Mouse (Mus musculus) Patski (cell line): ENCODE data around the gene Blnk. TPM values are rescaled to one million over a fixed set of nuclear protein-coding genes. Genes with fewer than 3 reads are reported as not detected.

Source experiments
- ATAC-seq: fragments of 100-300 bp; one replicate; pipeline ENCODE4 v1.8.0; 2021
- CTCF ChIA-PET: fragments of 350-600 bp; sonication (Branson Sonifier 250); formaldehyde crosslinking; loops from one replicate; lab custom pipeline; 2022; ENCODE audit warnings: inconsistent platforms; lab: Charles Lee
- POLR2A ChIA-PET: fragments of 350-600 bp; sonication (Branson Sonifier 250); formaldehyde crosslinking; loops from one replicate; lab custom pipeline; 2022; ENCODE audit warnings: antibody characterized with exemption, inconsistent platforms; lab: Charles Lee
- DNase-seq: peaks from one replicate; pipeline ENCODE4 v3.0.0-alpha.2; 2011; ENCODE audit warnings: low read depth, low spot score
- H3K27me3 ChIP-seq: fragments of 371-371 bp; one replicate; pipeline ENCODE4 v1.5.1; 2021
- CTCF ChIP-seq: fragments of 100-300 bp; IDR thresholded peaks from one replicate; pipeline ENCODE4 v1.5.1; 2021
- in situ Hi-C: fragments of 300-500 bp; cut with MboI; formaldehyde crosslinking; loops from 3 replicates; pipeline ENCODE4 v1.11.1; 2018; ENCODE audit warnings: low pct_unique_long_range_greater_than_20kb, mixed read lengths
- polyA plus RNA-seq: library from polyadenylated mRNA; unstranded; gene quantifications from one replicate; pipeline ENCODE4 v1.2.3, GENCODE M21; 2021

The Blnk gene
- polyA plus RNA-seq, 1 experiment from 2014 or later = 78.4 TPM

DNA sequence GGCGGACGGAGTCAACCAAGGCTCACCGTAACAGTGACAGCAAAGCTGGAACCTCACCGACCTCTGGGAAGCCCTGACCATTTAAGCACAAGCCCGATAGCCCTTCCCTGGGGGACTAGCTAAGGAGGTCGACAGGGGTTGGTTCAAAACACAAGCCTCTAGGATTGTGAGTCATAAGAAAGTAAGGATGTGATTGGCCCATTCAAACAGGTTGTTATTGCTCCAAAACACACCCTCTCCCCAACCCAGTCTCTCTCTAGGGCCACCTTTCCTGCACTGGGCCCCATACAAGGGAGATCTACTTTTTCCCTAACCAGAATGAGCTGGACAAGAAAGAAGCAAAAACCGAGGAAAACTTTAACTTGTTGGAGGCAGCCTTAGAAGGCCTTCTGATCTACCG lies 59.0 kb downstream of the Blnk start:
- CTCF ChIA-PET = no interaction called here
- no peak for TF ChIP-seq CTCF
- no peak for DNase-seq
- no peak for ATAC-seq
- in situ Hi-C loops = no loop called here
- POLR2A ChIA-PET = no interaction called here
- H3K27me3 ChIP-seq = no peaks in the 10 kb centered on the region

DNA sequence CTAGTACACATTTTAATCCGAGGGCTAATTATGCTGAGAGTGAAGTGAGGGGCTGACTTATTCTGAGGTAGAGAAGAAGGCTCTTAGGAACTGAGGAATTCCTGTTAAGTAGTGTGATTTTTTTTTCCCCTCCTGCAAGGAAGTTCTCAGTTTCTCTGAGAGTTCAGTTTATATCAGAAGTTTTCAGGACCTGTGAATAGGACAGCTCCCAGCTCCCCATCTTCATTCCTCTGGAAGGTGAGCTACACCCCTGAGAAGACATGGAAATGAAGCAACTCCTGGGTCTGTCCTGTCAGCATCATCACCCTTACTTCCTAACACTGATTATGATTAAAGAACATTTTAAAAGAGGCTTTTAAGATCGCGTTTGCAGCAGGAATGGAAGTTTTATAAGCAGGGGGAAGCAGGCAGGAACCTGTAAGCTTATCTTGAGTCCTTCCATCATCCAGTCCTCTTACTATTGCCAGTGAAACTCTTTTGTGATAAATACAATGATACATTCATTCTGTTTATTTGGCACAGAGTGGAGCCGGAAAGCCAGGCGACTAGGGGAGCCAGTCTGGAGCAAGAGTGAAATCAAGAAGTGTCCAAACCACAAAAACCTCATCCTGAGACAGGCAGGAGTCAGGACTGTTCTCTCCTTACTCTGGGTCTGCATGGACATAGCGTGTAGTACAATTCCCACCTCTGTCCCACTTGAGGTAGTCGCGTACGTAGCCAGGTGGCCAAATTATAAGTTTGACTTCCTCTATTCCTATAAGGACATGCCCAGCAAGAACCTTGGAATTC lies 62.6 kb downstream of the Blnk start:
- in situ Hi-C loops = no loop called here
- ChIA-PET CTCF (no interaction called here), POLR2A (no interaction called here)
- DNase-seq (no peak), ATAC-seq (no peak)
- TF ChIP-seq CTCF = no peak
- no peaks in the 10 kb centered on the region for H3K27me3 ChIP-seq

DNA sequence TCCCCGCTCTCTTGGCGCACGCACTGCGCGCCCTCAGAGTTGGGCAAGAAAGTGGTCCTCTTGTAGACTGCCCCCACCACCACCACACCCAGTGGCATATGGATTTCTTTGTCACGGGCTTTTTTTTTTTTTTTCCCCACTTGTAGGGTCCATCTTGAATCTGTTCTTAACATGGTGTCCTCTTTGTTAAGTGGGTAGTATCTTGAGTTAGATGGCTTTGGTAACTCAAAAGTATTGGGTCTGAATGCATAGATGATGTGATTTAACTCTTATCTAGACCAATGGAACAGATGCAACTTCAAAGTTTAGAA lies 99.0 kb downstream of the Blnk start:
- ATAC-seq (no peak), DNase-seq (peak; percentile 15)
- POLR2A ChIA-PET = no interaction called here
- no peak for TF ChIP-seq CTCF
- H3K27me3 ChIP-seq = peaks cover 75% of the 10 kb centered on the region
- in situ Hi-C loops = no loop called here
- CTCF ChIA-PET = no interaction called here

DNA sequence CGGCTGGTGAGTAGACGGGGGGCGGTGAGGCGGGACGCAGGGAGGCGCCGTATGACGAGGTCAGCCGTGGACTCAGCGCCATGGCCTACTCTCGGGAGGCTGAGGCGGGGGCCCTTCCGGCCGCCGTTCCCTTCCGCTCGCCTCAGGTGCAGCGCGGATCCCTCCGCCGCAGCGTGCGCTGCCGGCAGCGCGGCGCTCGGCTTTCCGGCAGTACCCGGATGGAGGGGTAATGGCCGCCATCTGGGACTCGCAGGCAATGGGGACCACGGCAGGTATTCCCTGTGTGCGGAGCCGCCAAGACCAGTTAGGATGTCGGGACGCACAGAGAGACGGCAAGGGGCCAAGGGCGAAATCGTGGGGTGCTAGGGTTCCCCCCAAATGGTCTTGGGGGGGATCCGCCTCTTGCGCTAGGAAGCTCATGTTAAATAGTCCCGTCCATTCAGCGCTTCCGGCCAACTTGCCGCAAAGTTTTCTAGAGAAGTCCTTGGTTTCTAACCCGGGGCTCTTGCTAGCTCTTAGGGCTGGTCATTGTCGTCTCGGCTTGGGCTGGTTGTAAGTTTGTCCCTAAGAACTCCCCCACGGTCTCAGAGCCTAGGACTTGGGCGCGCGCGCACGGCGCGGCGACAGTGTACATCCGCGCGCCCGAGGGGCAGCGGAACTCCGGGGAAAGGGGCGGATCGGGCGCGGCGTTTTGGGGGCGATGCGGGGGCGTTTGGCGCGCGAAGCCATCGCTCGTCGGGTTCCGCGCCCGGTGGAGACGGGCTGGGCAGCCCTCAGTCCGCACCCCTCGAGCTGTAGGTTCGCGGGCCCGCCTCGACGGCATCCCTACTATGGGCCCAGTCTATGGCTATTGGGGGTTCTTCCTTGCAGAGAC lies 99.6 kb downstream of the Blnk start, which contains the start of gene Zfp518a:
Zfp518a (plus strand) TSS at position 187 of the 874 bp plus-strand sequence.
- POLR2A ChIA-PET = no interaction called here

DNA sequence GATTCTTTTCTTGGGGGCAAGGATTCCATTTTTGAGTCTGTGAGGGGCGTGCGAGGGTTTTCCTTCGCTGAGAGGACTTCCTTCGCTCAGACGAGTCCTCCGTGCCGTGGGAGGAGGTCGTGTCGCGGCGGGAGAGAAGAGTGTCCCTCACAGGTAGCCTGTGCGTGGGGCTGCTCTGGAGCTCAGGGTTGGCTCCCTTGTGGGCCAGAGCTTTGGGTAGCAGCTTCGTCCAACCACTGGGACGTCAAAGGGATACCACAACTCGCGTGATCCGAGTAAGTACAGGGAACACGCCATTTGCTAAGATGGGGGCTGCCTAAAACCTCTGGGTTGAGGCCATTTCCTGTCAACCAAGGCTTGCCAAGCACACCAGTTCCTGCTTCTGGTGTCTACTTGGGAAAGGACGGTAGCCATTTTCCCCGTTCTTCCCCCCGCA lies 100.2 kb downstream of the Blnk start:
- H3K27me3 ChIP-seq = peaks cover 84% of the 10 kb centered on the region
- TF ChIP-seq CTCF = no peak
- DNase-seq (no peak), ATAC-seq (no peak)
- ChIA-PET POLR2A (no interaction called here), CTCF (no interaction called here)
- in situ Hi-C loops = no loop called here

More for the DNA sequence above, 99.6 kb downstream of the Blnk start, which contains the start of gene Zfp518a:
- in situ Hi-C loops = no loop called here
- peak; percentile 87 for DNase-seq
- TF ChIP-seq CTCF = no peak
- CTCF ChIA-PET = no interaction called here
- peaks cover 81% of the 10 kb centered on the region for H3K27me3 ChIP-seq
- peak; percentile 80 for ATAC-seq

DNA sequence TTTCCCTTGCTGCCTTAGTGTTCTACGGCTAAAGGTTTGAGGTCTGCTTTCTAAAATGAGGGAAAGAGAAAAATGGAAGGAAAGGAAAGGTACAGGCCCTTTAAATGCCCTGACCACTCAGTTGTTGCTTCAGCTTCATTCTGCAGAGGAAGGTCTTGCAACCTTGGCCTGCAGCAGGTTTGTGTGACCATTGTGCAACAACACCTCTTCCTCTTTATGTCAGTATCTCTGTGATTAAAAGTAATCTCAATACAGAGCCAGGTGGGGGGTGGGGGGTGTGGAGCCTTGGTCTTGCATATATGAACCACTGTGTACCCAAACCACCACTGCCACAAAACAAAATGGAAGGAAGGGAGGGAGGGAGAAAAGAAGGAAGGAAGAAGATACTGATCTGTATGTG lies 105.4 kb downstream of the Blnk start:
- POLR2A ChIA-PET = no interaction called here
- TF ChIP-seq CTCF = no peak

DNA sequence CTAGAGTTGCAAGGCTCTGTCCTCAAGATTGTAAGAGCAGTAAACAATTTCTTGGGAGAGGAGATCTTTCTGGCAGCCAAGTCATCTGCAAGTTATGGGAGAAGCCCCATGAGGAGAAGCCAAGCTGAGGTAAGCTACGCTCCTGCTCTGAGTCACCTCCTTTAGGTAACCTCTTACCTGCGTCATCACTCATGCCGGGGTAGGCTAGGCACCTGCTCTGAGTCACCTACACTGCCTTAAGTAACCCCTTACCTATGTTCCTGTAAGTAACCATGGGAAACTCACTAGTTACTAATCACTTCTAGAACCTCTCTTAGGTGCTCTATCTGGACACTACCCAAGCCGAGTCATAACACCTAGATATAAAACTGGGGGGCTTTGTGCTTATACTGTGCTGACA lies 112.6 kb downstream of the Blnk start:
- TF ChIP-seq CTCF = no peak
- ATAC-seq (no peak), DNase-seq (no peak)
- in situ Hi-C loops = no loop called here
- peaks cover 93% of the 10 kb centered on the region for H3K27me3 ChIP-seq
- CTCF ChIA-PET = interaction anchor here (3.4 kb wide), 1 partner anchor 11 kb away, joined by 8 read pairs; no protein-coding TSS in a partner anchor
- POLR2A ChIA-PET = no interaction called here

More for the DNA sequence above, 105.4 kb downstream of the Blnk start:
- in situ Hi-C loops = no loop called here
- ATAC-seq (no peak), DNase-seq (no peak)
- peaks cover 93% of the 10 kb centered on the region for H3K27me3 ChIP-seq
- CTCF ChIA-PET = interaction anchor here (1.0 kb wide), 1 partner anchor 11 kb away, joined by 3 read pairs; no protein-coding TSS in a partner anchor

Other genes with a start within 250 kb of the Blnk start
- gene Cc2d2b, start 245.8 kb downstream of the Blnk start, polyA plus RNA-seq = not detected
- gene Ccnj, start 163.3 kb downstream of the Blnk start, polyA plus RNA-seq = 6.3 TPM
- gene Zfp518a, start 99.8 kb downstream of the Blnk start, polyA plus RNA-seq = 5.7 TPM
- gene Dntt, start 34.7 kb upstream of the Blnk start, polyA plus RNA-seq = 0.03 TPM
- gene Opalin, start 82.6 kb upstream of the Blnk start, polyA plus RNA-seq = not detected
- 0.03 TPM for gene Tll2, start 212.3 kb upstream of the Blnk start, polyA plus RNA-seq